Mouse (Mus musculus) stomach, postnatal 0 days (tissue): ENCODE measurements around the gene Sigmar1.

ENCODE experiments used
- CTCF ChIP-seq: IDR thresholded peaks from 2 replicates; pipeline ENCODE4 v1.5.1; 2016; ENCODE audit warnings: antibody characterized with exemption, low read depth, mild to moderate bottlenecking, moderate library complexity
- EP300 ChIP-seq: optimal IDR thresholded peaks from 2 replicates; pipeline ENCODE3; 2016; ENCODE audit warnings: antibody characterized with exemption

DNA sequence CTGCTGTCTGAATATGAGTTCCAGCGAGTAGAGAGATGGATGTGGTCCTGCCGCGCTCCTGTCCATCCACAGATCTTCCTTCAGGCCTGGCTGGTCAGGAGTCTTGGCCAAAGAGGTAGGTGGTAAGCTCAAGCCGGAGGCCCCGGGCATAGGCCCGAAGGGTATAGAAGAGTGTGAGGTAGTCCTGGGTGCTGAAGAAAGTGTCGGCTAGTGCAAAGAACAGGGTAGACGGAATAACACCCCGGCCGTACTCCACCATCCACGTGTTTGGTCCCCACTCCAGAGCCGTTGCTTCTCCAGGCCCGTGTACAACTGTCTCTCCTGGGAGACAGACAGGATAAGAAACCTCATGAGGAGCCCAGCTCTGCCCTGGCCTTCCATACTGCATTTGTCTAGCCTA, 16.7 kb downstream of the Sigmar1 start:
- TF ChIP-seq CTCF (no peak), EP300 (no peak)
